Mouse (Mus musculus) liver, embryonic 14.5 days (tissue): Measurements from ENCODE around the gene Il4. TPM values are rescaled to one million over a fixed set of nuclear protein-coding genes. Genes with fewer than 3 reads are reported as not detected.

ENCODE experiments used
- ATAC-seq: fragments of 200-750 bp; cut with Nextera tagmentation; 2 replicates; pipeline ENCODE4 v1.8.0; 2017; ENCODE audit warnings: moderate number of reproducible peaks, mild to moderate bottlenecking, moderate library complexity; ENCODE audit not compliant: insufficient read depth
- DNase-seq, 3 experiments: peaks; one replicate each; pipeline ENCODE4 v3.0.0-alpha.2; 2012 to 2013; ENCODE audit warnings: low read depth in 3 of 3, low spot score in 3 of 3
- H3K27ac ChIP-seq: fragments of 300-500 bp; sonication (generic); 2 replicates; pipeline ENCODE4 v1.5.1; 2014; ENCODE audit warnings: moderate library complexity, mild to moderate bottlenecking, control low read depth, inconsistent platforms
- H3K27me3 ChIP-seq: fragments of 300-500 bp; sonication (generic); 2 replicates; pipeline ENCODE4 v1.6.1; 2014; ENCODE audit warnings: mild to moderate bottlenecking, low read length, moderate library complexity; ENCODE audit not compliant: control insufficient read depth, insufficient read depth
- H3K36me3 ChIP-seq: fragments of 300-500 bp; sonication (generic); replicated peaks from 2 replicates; pipeline ENCODE4 v1.6.1; 2014; ENCODE audit warnings: low read depth; ENCODE audit not compliant: control insufficient read depth, insufficient read depth
- H3K4me1 ChIP-seq, 2 experiments: fragments of 200-500 bp in 1 of 2; fragments of 300-500 bp in 1 of 2; sonication (generic) in 1 of 2; replicated peaks; 2 replicates each; pipeline ENCODE4 v1.6.1; 2012 to 2014; ENCODE audit warnings: antibody characterized with exemption in 1 of 2, inconsistent platforms in 1 of 2, low read length in 1 of 2; ENCODE audit not compliant: control insufficient read depth in 2 of 2, insufficient read depth in 2 of 2
- H3K4me2 ChIP-seq: fragments of 300-500 bp; sonication (generic); 2 replicates; pipeline ENCODE4 v1.6.1; 2014; ENCODE audit warnings: low read depth, mild to moderate bottlenecking, control low read depth, moderate library complexity
- H3K4me3 ChIP-seq, 2 experiments: fragments of 200-500 bp in 1 of 2; fragments of 300-500 bp in 1 of 2; sonication (generic) in 1 of 2; 2 replicates each; pipeline ENCODE4 v1.5.1; 2012 to 2014; ENCODE audit warnings: low read depth in 2 of 2, low read length in 2 of 2, mild to moderate bottlenecking in 2 of 2, control low read depth in 1 of 2, inconsistent platforms in 1 of 2, moderate library complexity in 1 of 2; ENCODE audit not compliant: insufficient read depth in 1 of 2
- H3K9ac ChIP-seq: fragments of 300-500 bp; sonication (generic); replicated peaks from 2 replicates; pipeline ENCODE4 v1.6.1; 2014; ENCODE audit warnings: mild to moderate bottlenecking, control low read depth, moderate library complexity
- H3K9me3 ChIP-seq: fragments of 300-500 bp; sonication (generic); 2 replicates; pipeline ENCODE4 v1.6.1; 2016; ENCODE audit warnings: low read length, mixed read lengths; ENCODE audit not compliant: control insufficient read depth
- CTCF ChIP-seq: IDR thresholded peaks from 2 replicates; pipeline ENCODE4 v1.5.1; 2016; ENCODE audit warnings: antibody characterized with exemption, low read depth, control low read depth
- EP300 ChIP-seq: IDR thresholded peaks from 2 replicates; pipeline ENCODE4 v1.6.1; 2016; ENCODE audit warnings: antibody characterized with exemption, low read depth
- WGBS: fragments of 180-500 bp; shearing (Covaris S2); extraction: QIAGEN DNeasy Blood & Tissue Kit; methylation state at CpG from one replicate; pipeline ENCODE4 v1.1.7; 2014; ENCODE audit not compliant: insufficient replicate concordance; 5-methylcytosine and 5-hydroxymethylcytosine counted together
- polyA plus RNA-seq, 2 experiments: library from polyadenylated mRNA; depleted of rRNA in 1 of 2; stranded (reverse) in 1 of 2; unstranded in 1 of 2; fragments of >200 nt; fragmentation: Nextera tagmentation in 1 of 2; extraction: Ambion mirVana in 1 of 2; gene quantifications; 2 replicates each; pipeline versions ENCODE4 v1.2.1 to v1.2.3; 2012 to 2014

Gene Il4
- polyA plus RNA-seq, 2 experiments: 0.26 to 0.61 TPM

DNA sequence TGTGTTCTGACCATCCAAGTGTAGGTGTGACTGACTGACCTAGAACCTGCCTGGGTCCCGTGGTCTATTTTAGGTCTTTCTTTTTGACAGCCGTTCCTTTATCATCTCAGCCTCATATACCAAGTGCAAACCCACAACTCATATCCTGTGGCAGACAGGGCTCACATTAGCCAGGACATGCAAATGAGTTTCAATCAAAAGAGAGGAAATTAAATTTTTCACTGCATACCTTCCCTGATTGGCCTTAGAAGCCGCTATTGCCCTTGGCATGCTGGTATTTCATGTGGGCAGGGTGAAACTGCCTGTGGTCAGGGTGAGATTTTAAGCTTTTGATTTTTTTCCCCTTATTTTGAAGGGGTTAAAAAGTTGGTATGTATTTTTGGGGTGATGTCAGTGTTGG is 8.8 kb downstream of the Il4 start:
- Histone ChIP-seq H3K4me3 (no peak overlapping the region), H3K27ac (no peak overlapping the region), H3K27me3 (no peaks in the 10 kb centered on the region), H3K4me2 (no peak overlapping the region), H3K9ac (no peak overlapping the region), H3K4me1 (peaks cover 8 to 34% of the 10 kb centered on the region in 2 experiments), H3K36me3 (no peaks in the 10 kb centered on the region), H3K9me3 (no peaks in the 10 kb centered on the region)
- ATAC-seq (peak; percentile 16; the same call in 1 of the 2 replicates), DNase-seq (no peak)
- TF ChIP-seq EP300 (no peak), CTCF (no peak)
- 32% methylated on average over 3 of the region's 3 CpGs for WGBS

DNA sequence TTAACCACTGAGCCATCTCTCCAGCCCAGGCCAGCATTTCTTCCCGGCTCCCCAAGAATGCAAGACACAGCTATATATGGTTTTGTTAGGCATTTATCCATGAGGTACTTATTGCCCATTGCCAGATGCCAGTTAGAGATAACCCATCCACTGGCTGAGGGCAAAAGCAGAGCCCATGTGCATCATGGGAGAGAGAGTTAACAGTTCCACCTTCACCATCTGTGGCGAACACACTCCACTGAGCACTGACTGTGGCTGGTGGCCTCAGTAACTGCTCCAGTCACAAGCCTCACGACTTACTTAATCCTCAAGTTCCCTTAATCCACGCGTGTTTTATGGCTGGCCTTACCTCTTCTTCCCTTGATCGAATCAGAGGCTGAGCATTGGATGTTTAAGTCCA is 9.2 kb downstream of the Il4 start:
- Histone ChIP-seq H3K4me1 (peaks cover 4 to 29% of the 10 kb centered on the region in 2 experiments), H3K27me3 (no peaks in the 10 kb centered on the region), H3K4me2 (no peak overlapping the region), H3K27ac (no peak overlapping the region), H3K9ac (no peak overlapping the region), H3K36me3 (no peaks in the 10 kb centered on the region), H3K9me3 (no peaks in the 10 kb centered on the region), H3K4me3 (no peak overlapping the region)
- WGBS: 28% methylated on average over 6 of the region's 6 CpGs
- TF ChIP-seq EP300: peak; percentile 27; the same call in 1 of the 2 replicates
- no peak for TF ChIP-seq CTCF
- DNase-seq (peak in 1 of 3 experiments; percentile 32), ATAC-seq (peak; percentile 74)

DNA sequence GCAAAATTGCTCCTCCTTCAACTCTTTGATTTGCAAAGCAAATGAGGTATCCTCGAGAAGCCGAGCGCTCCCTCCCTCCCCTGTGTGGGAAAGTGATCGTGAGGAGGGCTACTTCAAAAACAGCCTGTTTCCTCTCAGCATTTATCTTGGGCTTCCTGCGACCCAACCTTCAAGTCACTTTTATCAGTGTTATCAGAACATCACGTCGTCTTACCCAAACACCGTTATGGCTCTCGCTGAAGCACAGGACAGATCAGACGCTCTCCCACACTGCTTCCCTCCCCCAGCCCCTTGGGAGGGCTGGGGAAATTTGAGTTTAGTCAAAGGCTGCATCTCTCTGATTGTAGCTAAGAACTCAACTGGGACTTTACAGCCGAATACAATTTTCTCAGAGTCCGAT is 12.9 kb downstream of the Il4 start:
- under 1% methylated on average over 12 of the region's 12 CpGs for WGBS
- H3K4me2 ChIP-seq: peak overlapping the region; percentile 45

DNA sequence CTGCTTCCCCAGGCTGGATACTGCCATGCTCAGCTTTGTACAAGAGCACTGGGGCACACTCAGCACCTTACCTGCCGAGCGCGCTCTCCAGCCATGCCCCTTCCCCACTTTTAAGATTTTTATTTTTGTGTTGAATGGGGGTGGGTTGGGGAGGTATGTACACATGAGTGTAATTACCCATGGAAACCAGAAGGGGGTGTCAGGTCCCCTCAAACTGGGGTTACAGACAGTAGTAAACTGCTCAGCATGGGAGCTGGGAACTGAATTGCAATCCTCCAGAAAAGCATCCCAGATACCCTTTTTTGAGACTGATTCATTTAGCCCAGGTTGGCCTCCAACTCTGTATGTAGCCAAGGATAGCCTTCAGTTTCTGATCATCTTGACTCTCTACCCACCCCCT is 13.5 kb downstream of the Il4 start:
- TF ChIP-seq CTCF (peak; percentile 48), EP300 (no peak)
- Histone ChIP-seq H3K4me3 (no peak overlapping the region), H3K9me3 (no peaks in the 10 kb centered on the region), H3K4me1 (peaks cover 3 to 28% of the 10 kb centered on the region in 2 experiments), H3K9ac (no peak overlapping the region), H3K27me3 (no peaks in the 10 kb centered on the region), H3K36me3 (no peaks in the 10 kb centered on the region), H3K27ac (no peak overlapping the region), H3K4me2 (peak overlapping the region; percentile 45)
- ATAC-seq: no peak
- 84% methylated on average over 3 of the region's 3 CpGs for WGBS
- DNase-seq: no peak

More for the DNA sequence above, 12.9 kb downstream of the Il4 start:
- DNase-seq (no peak), ATAC-seq (peak; percentile 15; the same call in 1 of the 2 replicates)
- TF ChIP-seq CTCF (no peak), EP300 (0 out of 2 replicates have a peak, but pooled peaks have one; percentile 9)
- H3K9ac ChIP-seq: no peak overlapping the region
- peaks cover 3 to 28% of the 10 kb centered on the region in 2 experiments for H3K4me1 ChIP-seq
- H3K36me3 ChIP-seq: no peaks in the 10 kb centered on the region
- no peak overlapping the region for H3K27ac ChIP-seq
- H3K9me3 ChIP-seq: no peaks in the 10 kb centered on the region
- no peaks in the 10 kb centered on the region for H3K27me3 ChIP-seq
- H3K4me3 ChIP-seq: no peak overlapping the region

DNA sequence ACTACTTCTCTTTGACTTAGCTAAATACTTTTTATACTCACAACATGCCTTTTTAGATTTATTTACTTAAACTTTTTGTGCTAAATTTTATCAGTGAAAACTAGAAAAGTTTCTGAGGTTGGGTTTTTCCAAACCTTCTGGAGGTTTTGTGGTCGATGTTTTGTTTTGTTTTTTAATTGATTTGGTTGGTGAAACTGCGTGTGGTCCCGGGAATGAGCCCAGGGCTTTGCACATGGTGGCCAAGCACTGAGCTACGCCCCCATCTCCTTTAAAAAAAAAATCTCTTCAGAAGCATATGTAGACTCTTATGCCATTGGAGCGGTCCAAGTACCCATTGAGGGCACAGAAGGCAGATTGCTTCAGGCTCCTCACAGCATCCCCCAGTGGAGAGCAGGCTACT is 27.4 kb downstream of the Il4 start:
- Histone ChIP-seq H3K4me3 (no peak overlapping the region), H3K27me3 (no peaks in the 10 kb centered on the region), H3K9ac (no peak overlapping the region), H3K9me3 (no peaks in the 10 kb centered on the region), H3K4me2 (no peak overlapping the region), H3K27ac (no peak overlapping the region), H3K36me3 (no peaks in the 10 kb centered on the region), H3K4me1 (peaks cover 0 to 3% of the 10 kb centered on the region in 2 experiments; a peak in 2 of 4 replicates)
- WGBS: 86% methylated on average over 5 of the region's 5 CpGs
- DNase-seq (no peak), ATAC-seq (no peak)
- TF ChIP-seq CTCF (no peak), EP300 (no peak)
